Mouse (Mus musculus) urinary bladder, postnatal 10 days (tissue): ENCODE measurements at regions not wholly inside any gene's neighbourhood (a gene's known extent, or its start where the extent isn't known, plus 50 kb on each side); places are given as distances from the start of the nearest gene placed in this dataset.

Experiments
- DNase-seq: peaks from one replicate; pipeline ENCODE4 v3.0.0; 2022; ENCODE audit warnings: low spot score

DNA sequence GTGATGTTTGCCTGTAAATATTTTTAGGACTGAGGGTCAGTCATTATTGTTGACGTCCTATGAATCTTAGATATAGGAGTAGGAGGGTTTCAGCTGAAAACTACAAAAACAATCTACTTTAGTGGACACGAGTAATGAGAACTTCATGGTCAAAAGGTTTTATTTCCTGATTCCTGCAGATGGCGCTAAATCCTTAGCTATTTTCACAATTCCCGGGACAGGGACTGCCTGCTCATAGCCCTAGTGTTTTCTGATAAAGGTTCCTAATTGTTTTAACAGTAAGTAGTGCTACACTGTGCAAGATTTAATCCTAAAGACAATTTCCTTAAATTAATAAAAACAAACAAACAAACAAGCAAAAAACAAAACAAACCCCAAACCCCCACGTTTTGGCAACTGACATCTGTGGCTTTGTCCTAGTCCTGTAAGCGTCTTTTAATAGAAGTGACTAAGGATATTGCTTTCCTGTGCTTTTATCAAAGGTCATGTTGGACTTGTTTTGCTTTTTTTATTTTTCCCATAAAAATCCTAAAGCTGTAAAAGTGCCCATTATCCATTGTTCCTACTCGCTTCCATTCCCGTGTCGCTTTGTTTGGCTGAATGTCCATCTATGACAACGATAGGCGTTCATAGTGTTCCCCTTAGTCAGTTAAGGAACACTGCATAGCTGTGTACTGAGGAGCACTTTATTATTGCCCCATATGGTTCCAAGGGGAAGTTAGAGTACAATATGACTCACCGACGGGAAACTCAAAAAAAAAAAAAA, 53.5 kb upstream of the Akr1e1 start:
- DNase-seq = no peak
